Mouse (Mus musculus) layer of hippocampus, adult 2 months (tissue): ENCODE data around the gene Il10. TPM values are rescaled to one million over a fixed set of nuclear protein-coding genes. Genes with fewer than 3 reads are reported as not detected.

ENCODE experiments used
- DNase-seq, 2 experiments: peaks; one replicate each; pipeline ENCODE4 v3.0.0; 2022; ENCODE audit warnings: low spot score in 2 of 2
- H3K27ac ChIP-seq: fragments of 200-600 bp; 2 replicates; pipeline ENCODE4 v1.8.1; 2022
- H3K4me3 ChIP-seq: fragments of 200-600 bp; 2 replicates; pipeline ENCODE4 v1.8.1; 2022; ENCODE audit warnings: mild to moderate bottlenecking
- CTCF ChIP-seq: fragments of 200-600 bp; conservative IDR thresholded peaks from 2 replicates; pipeline ENCODE4 v1.8.1; 2022; ENCODE audit warnings: antibody characterized with exemption, mild to moderate bottlenecking, moderate library complexity
- total RNA-seq, 2 experiments: library from RNA; stranded (reverse); gene quantifications; 2 replicates each; pipeline ENCODE4 v1.2.3; 2021

Il10 gene
- total RNA-seq, 2 experiments from 2014 or later: not detected

- no peak for DNase-seq
- no peak for TF ChIP-seq CTCF
- no peak overlapping the region for H3K4me3 ChIP-seq
- no peak overlapping the region for H3K27ac ChIP-seq
Measured at GRCm38 (mm10) chr1:131024900-131025842, 5.5 kb downstream of the Il10 start.

DNA sequence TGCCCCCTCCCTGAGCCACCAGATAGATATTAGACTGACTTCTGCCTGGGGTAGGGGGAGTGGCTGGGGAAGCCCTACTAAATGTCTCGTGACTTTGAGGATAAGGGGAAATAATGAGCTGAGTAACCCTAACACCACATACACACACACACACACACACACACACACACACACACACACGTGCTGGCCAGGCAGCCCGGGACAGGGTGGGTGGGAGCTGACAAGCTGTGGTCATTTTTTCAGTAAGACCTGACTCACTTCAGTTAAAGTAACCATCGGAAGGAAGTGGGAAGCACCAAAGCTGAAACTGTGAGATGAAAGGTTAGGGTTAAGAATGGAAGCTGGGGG is 6.2 kb downstream of the Il10 start:
- TF ChIP-seq CTCF: no peak
- no peak for DNase-seq
- Histone ChIP-seq H3K27ac (no peak overlapping the region), H3K4me3 (no peak overlapping the region)

DNA sequence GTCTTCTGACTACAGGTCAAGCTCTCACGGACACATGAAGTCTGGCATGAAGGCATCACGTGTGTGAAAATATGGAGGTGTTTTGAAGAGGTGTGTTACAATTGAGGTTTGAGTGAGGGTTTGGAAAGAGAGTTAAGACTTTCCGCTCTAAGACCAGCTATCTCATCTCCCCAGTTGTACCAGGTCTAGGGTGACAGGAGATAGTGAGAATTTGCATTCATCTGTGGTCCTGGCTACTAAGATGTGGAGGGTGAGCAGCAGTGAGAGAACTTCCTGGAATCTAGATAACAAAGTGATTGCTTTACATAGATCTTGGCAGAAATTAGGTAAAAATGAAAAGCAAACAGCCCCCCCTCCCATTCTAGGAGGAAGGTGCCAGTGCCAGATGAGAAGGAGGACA is 9.6 kb downstream of the Il10 start:
- Histone ChIP-seq H3K27ac (no peak overlapping the region), H3K4me3 (no peak overlapping the region)
- no peak for TF ChIP-seq CTCF
- no peak for DNase-seq

- DNase-seq: no peak
- TF ChIP-seq CTCF: no peak
- Histone ChIP-seq H3K4me3 (no peak overlapping the region), H3K27ac (no peak overlapping the region)
Measured at GRCm38 (mm10) chr1:131030261-131030660, 10.6 kb downstream of the Il10 start.

GRCm38 (mm10) chr1:131031267-131031666 is 11.6 kb downstream of the Il10 start:
- no peak overlapping the region for H3K4me3 ChIP-seq
- no peak overlapping the region for H3K27ac ChIP-seq
- DNase-seq: no peak
- TF ChIP-seq CTCF: no peak

- Histone ChIP-seq H3K4me3 (no peak overlapping the region), H3K27ac (no peak overlapping the region)
- no peak for TF ChIP-seq CTCF
- no peak for DNase-seq
Measured at GRCm38 (mm10) chr1:131038001-131038400, 18.4 kb downstream of the Il10 start.

GRCm38 (mm10) chr1:131038415-131039017 is 18.9 kb downstream of the Il10 start:
- TF ChIP-seq CTCF: no peak
- Histone ChIP-seq H3K27ac (no peak overlapping the region), H3K4me3 (no peak overlapping the region)
- DNase-seq: peak; percentile 39 to 43

GRCm38 (mm10) chr1:131039479-131039878 is 19.8 kb downstream of the Il10 start:
- Histone ChIP-seq H3K27ac (no peak overlapping the region), H3K4me3 (no peak overlapping the region)
- no peak for DNase-seq
- no peak for TF ChIP-seq CTCF

- H3K4me3 ChIP-seq: no peak overlapping the region
- no peak for TF ChIP-seq CTCF
- DNase-seq: no peak
- H3K27ac ChIP-seq: no peak overlapping the region
Measured at GRCm38 (mm10) chr1:131042263-131042662, 22.6 kb downstream of the Il10 start.

DNA sequence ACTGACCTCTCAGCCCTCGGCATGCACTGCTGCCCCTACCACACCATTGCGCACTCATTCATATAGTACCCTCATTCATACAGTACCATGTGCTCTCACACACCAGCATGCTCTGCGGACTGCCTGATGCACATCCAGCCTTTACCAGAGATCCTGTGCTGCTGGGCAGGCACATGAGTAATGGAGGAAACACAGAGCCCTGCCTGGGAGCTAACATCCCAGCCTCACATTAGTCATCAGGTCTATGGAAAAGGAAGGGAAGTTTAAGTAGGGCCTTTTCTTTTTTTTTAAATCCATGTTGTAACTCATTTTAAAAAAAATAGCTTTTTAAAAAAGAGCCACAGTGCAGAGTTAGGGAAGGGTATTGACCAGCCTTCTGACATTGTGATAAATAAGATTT is 23.1 kb downstream of the Il10 start:
- Histone ChIP-seq H3K27ac (no peak overlapping the region), H3K4me3 (no peak overlapping the region)
- no peak for TF ChIP-seq CTCF
- DNase-seq: no peak

DNA sequence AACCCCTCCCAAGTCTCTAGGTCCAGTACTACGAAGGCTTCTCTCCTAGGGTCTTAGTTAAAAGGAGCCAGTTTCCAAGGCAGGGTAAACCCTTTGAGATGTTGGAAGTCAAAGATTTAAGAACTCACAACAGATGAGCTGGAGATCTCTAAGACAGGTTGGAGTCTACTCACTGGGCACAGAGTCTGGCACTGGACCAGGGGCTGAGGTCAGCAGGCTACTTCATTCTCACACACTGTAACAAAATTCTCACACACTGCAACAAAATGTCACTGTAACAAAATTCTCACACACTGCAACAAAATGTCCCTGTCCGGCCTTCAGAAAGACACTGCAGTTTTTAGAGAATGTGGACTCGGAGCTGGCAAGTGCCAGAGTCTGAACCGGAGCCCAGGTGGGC is 24.0 kb downstream of the Il10 start:
- TF ChIP-seq CTCF: no peak
- Histone ChIP-seq H3K27ac (no peak overlapping the region), H3K4me3 (no peak overlapping the region)
- DNase-seq: no peak

DNA sequence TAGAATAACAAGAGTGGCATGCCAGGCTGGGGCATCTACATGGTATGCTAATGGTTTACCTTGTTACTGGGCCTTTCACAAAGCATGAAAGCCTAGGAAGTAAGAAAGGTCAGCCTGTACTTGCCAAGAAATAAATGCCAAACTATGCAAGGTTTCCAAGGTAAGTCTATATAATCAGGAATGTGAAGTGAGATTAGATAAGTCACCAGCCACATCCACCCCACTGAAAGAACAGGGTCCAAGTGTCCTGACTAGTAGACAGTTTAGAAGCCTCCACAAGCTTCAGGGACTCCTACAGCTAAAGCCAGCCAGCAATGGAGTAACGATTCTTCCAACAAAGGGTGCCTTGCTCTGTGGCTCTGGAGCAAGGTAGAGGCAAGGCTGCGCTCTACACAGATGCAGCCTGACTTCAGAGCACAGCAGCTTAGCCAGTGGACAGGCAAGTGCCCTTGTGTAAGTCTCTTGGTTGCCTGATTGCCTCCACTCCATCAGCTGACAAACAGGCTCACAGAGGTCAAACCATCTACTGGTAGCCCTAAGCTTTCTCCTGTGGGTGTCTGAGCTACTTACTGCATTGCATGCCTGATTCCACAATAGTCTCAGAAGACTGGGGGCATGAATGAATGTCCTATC is 26.2 kb downstream of the Il10 start:
- no peak for TF ChIP-seq CTCF
- no peak for DNase-seq
- Histone ChIP-seq H3K4me3 (no peak overlapping the region), H3K27ac (no peak overlapping the region)

GRCm38 (mm10) chr1:131046607-131047006 is 27.0 kb downstream of the Il10 start:
- DNase-seq: no peak
- no peak for TF ChIP-seq CTCF
- H3K27ac ChIP-seq: no peak overlapping the region
- H3K4me3 ChIP-seq: no peak overlapping the region
